Mouse (Mus musculus) stomach, embryonic 15.5 days (tissue): Measurements from ENCODE around the gene Cldn7. TPM values are rescaled to one million over a fixed set of nuclear protein-coding genes. Genes with fewer than 3 reads are reported as not detected.
"Not testable (repeated sequence)": the region's sequence is repeated elsewhere in the genome, so short reads cannot be mapped to it uniquely, and the experiment has no call there.

Experiments
- ATAC-seq: fragments of 200-750 bp; cut with Nextera tagmentation; 2 replicates; pipeline ENCODE4 v1.8.0; 2017; ENCODE audit warnings: low read depth, moderate number of reproducible peaks, moderate TSS enrichment; ENCODE audit not compliant: insufficient read depth, low FRiP score
- H3K27ac ChIP-seq: fragments of 300-500 bp; sonication (generic); 2 replicates; pipeline ENCODE4 v1.5.1; 2015; ENCODE audit warnings: mild to moderate bottlenecking, inconsistent platforms
- H3K27me3 ChIP-seq: fragments of 300-500 bp; sonication (generic); replicated peaks from 2 replicates; pipeline ENCODE4 v1.6.1; 2015; ENCODE audit warnings: inconsistent platforms
- H3K36me3 ChIP-seq: fragments of 300-500 bp; sonication (generic); 2 replicates; pipeline ENCODE4 v1.6.1; 2015; ENCODE audit warnings: inconsistent platforms
- H3K4me1 ChIP-seq: fragments of 300-500 bp; sonication (generic); 2 replicates; pipeline ENCODE4 v1.6.1; 2015; ENCODE audit warnings: inconsistent platforms
- H3K4me2 ChIP-seq: fragments of 300-500 bp; sonication (generic); 2 replicates; pipeline ENCODE4 v1.6.1; 2015; ENCODE audit warnings: mild to moderate bottlenecking, inconsistent platforms
- H3K4me3 ChIP-seq: fragments of 300-500 bp; sonication (generic); replicated peaks from 2 replicates; pipeline ENCODE4 v1.5.1; 2015; ENCODE audit warnings: inconsistent platforms
- H3K9ac ChIP-seq: fragments of 300-500 bp; sonication (generic); 2 replicates; pipeline ENCODE4 v1.6.1; 2015; ENCODE audit warnings: inconsistent platforms
- H3K9me3 ChIP-seq: fragments of 300-500 bp; sonication (generic); 2 replicates; pipeline ENCODE4 v1.6.1; 2016; ENCODE audit warnings: inconsistent platforms
- WGBS: fragments of 180-500 bp; shearing (Covaris S2); methylation state at CpG from one replicate; pipeline ENCODE4 v1.1.7; 2015; 5-methylcytosine and 5-hydroxymethylcytosine counted together
- polyA plus RNA-seq: library from polyadenylated mRNA; unstranded; fragments of >200 nt; fragmentation: Nextera tagmentation; extraction: Ambion mirVana; gene quantifications from 2 replicates; pipeline ENCODE4 v1.2.1, GENCODE M21; 2015

Cldn7 gene
- polyA plus RNA-seq, 1 experiment from 2014 or later, result 438 TPM

DNA sequence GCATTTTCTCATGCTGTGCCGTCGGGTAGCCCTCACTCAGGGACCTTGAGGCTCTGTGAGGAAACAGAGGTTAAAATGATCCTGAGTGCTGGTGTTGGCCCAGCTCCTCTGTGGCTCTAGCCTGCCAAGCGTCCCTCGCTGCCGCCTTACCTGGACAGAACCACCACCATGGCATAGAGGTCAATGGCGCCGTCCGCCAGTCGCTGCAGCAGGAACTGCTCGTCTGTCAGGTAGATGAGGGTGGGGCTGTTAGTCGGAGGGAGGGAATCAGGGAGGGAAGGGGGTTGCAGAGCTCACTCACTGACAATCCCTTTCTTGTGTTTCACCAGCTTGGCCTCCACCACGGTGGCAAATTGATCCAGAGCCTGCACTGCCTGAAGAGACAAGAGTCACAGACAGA is 46.0 kb downstream of the Cldn7 start:
- no peak overlapping the region for H3K9ac ChIP-seq
- no peak overlapping the region for H3K27ac ChIP-seq
- no peaks in the 10 kb centered on the region for H3K9me3 ChIP-seq
- no peak for ATAC-seq
- no peak overlapping the region for H3K4me3 ChIP-seq
- H3K4me1 ChIP-seq, result peaks cover 7% of the 10 kb centered on the region
- H3K4me2 ChIP-seq, result no peak overlapping the region
- WGBS, result 85% methylated on average over 12 of the region's 12 CpGs
- H3K36me3 ChIP-seq, result peaks cover 76% of the 10 kb centered on the region
- no peaks in the 10 kb centered on the region for H3K27me3 ChIP-seq

- no peaks in the 10 kb centered on the region for H3K9me3 ChIP-seq
- ATAC-seq, result no peak
- 89% methylated on average over 10 of the region's 10 CpGs for WGBS
Observed at GRCm38 (mm10) chr11:70010961-70011360, 46.4 kb downstream of the Cldn7 start.

GRCm38 (mm10) chr11:70012931-70013330 is 48.4 kb downstream of the Cldn7 start:
- Histone ChIP-seq H3K9ac (no peak overlapping the region), H3K36me3 (peaks cover 55% of the 10 kb centered on the region), H3K4me3 (no peak overlapping the region), H3K4me2 (no peak overlapping the region), H3K27ac (no peak overlapping the region), H3K27me3 (no peaks in the 10 kb centered on the region), H3K9me3 (no peaks in the 10 kb centered on the region), H3K4me1 (peaks cover 14% of the 10 kb centered on the region)
- WGBS, result 87% methylated on average over 9 of the region's 9 CpGs
- ATAC-seq, result no peak

More at GRCm38 (mm10) chr11:70010961-70011360, 46.4 kb downstream of the Cldn7 start:
- Histone ChIP-seq H3K27me3 (no peaks in the 10 kb centered on the region), H3K4me3 (no peak overlapping the region), H3K4me1 (peaks cover 7% of the 10 kb centered on the region), H3K36me3 (peaks cover 73% of the 10 kb centered on the region), H3K27ac (no peak overlapping the region), H3K4me2 (no peak overlapping the region), H3K9ac (no peak overlapping the region)

- H3K36me3 ChIP-seq, result peaks cover 50% of the 10 kb centered on the region
Observed at GRCm38 (mm10) chr11:70013408-70013807, 48.8 kb downstream of the Cldn7 start.

GRCm38 (mm10) chr11:70014051-70014450 is 49.5 kb downstream of the Cldn7 start:
- Histone ChIP-seq H3K4me2 (peak overlapping the region; percentile 74), H3K4me1 (peaks cover 19% of the 10 kb centered on the region), H3K27me3 (no peaks in the 10 kb centered on the region), H3K4me3 (peak overlapping the region; percentile 58; the same call in 1 of the 2 replicates), H3K9ac (no peak overlapping the region), H3K9me3 (no peaks in the 10 kb centered on the region), H3K36me3 (peaks cover 44% of the 10 kb centered on the region), H3K27ac (no peak overlapping the region)
- WGBS, result 68% methylated on average over 5 of the region's 5 CpGs
- no peak for ATAC-seq

More at GRCm38 (mm10) chr11:70013408-70013807, 48.8 kb downstream of the Cldn7 start:
- Histone ChIP-seq H3K4me1 (peaks cover 17% of the 10 kb centered on the region), H3K4me2 (no peak overlapping the region), H3K9ac (no peak overlapping the region), H3K4me3 (no peak overlapping the region), H3K27ac (no peak overlapping the region), H3K9me3 (no peaks in the 10 kb centered on the region), H3K27me3 (no peaks in the 10 kb centered on the region)
- WGBS, result 87% methylated on average over 3 of the region's 3 CpGs
- no peak for ATAC-seq

GRCm38 (mm10) chr11:70014880-70015558 is 50.4 kb downstream of the Cldn7 start, which contains the start of gene Acadvl:
Gene Acadvl (minus strand): TSS chr11:70015411.
- H3K9me3 ChIP-seq, result no peaks in the 10 kb centered on the region
- H3K36me3 ChIP-seq, result peaks cover 34% of the 10 kb centered on the region
- H3K4me1 ChIP-seq, result peaks cover 27% of the 10 kb centered on the region
- H3K9ac ChIP-seq, result peak within 1 kb of the TSS; percentile 24; the same call in 1 of the 2 replicates
- peak; percentile 79 for ATAC-seq
- under 1% methylated on average over 35 of the region's 35 CpGs for WGBS
- peak within 1 kb of the TSS; percentile 58 for H3K4me3 ChIP-seq
- no peaks in the 10 kb centered on the region for H3K27me3 ChIP-seq
- peak within 1 kb of the TSS; percentile 74 for H3K4me2 ChIP-seq
- H3K27ac ChIP-seq, result peak within 1 kb of the TSS; percentile 31; the same call in 1 of the 2 replicates

DNA sequence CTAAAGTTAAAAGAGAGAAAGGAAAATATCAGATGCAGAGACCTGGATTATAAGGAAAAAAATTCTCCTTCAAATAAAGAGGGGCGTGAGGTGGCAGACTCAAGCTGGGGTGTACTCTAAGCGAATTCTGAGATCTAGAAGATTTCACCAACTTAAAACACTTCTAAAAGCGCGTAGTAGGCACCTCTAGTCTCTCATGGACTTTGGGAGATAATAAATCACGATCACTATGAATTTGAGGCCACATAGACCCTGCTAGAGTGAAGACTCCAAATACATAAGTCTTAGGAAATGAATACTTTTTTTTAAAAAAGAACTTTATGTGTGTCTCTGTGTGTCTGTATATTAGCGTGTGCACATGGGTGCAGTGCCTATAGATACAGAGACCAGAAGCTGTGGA is 51.1 kb downstream of the Cldn7 start:
- no peaks in the 10 kb centered on the region for H3K9me3 ChIP-seq
- H3K27me3 ChIP-seq, result no peaks in the 10 kb centered on the region
- H3K4me3 ChIP-seq, result no peak overlapping the region
- peak overlapping the region; percentile 74 for H3K4me2 ChIP-seq
- no peak for ATAC-seq
- peaks cover 27% of the 10 kb centered on the region for H3K36me3 ChIP-seq
- H3K27ac ChIP-seq, result no peak overlapping the region
- H3K9ac ChIP-seq, result no peak overlapping the region
- WGBS, result 66% methylated on average over 6 of the region's 6 CpGs
- peaks cover 33% of the 10 kb centered on the region for H3K4me1 ChIP-seq

DNA sequence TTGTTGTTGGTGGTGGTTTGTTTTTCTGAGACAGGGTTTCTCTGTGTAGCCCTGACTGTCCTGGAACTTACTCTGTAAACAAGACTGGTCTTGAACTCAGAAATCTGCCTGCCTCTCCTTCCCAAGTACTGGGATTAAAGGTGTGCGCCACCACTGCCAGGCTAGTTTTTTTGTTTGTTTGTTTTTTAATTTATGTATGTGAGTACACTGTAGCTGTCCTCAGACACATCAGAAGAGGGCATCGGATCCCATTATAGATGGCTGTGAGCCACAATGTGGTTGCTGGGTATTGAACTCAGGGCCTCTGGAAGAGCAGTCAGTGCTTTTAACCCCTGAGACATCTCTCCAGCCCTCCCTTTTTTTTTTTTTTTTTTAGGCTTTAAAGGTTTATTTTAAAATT is 51.6 kb downstream of the Cldn7 start:
- Histone ChIP-seq H3K36me3 (peaks cover 22% of the 10 kb centered on the region), H3K4me1 (peaks cover 33% of the 10 kb centered on the region)
- 83% methylated on average over 2 of the region's 2 CpGs for WGBS
- H3K4me2 ChIP-seq, H3K27ac ChIP-seq, H3K27me3 ChIP-seq, ATAC-seq, H3K4me3 ChIP-seq, H3K9me3 ChIP-seq, H3K9ac ChIP-seq: not testable (repeated sequence)

DNA sequence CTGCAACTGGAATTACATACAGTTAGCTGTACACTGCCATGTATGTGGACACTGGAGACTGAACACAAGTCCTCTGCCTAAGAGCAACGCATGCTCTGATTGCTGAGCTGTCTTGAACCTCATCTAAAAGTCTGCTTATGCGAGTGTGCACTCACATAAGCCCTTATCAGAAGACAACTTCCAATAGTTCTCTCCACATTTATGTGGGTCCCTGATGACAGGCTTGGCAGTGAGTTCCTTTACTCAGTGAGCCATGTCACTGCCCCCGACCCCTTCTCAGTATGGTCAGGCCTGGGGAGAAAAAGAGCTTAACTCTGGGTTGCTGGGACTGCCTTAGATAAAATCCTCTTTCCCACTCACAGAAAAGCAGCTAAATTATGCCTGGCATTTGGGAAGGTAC is 52.1 kb downstream of the Cldn7 start, which contains the start of gene Dlg4:
Dlg4 (plus strand) TSS at position 274 of the 400 bp plus-strand sequence.
- Histone ChIP-seq H3K4me3 (no peak within 1 kb of the TSS), H3K4me1 (peaks cover 33% of the 10 kb centered on the region), H3K27me3 (no peaks in the 10 kb centered on the region), H3K9me3 (no peaks in the 10 kb centered on the region), H3K36me3 (peaks cover 17% of the 10 kb centered on the region), H3K9ac (no peak within 1 kb of the TSS), H3K27ac (0 out of 2 replicates have a peak within 1 kb of the TSS, but pooled peaks have one; percentile 54), H3K4me2 (peak within 1 kb of the TSS; percentile 76)
- no peak for ATAC-seq
- WGBS, result 60% methylated on average over 3 of the region's 3 CpGs

DNA sequence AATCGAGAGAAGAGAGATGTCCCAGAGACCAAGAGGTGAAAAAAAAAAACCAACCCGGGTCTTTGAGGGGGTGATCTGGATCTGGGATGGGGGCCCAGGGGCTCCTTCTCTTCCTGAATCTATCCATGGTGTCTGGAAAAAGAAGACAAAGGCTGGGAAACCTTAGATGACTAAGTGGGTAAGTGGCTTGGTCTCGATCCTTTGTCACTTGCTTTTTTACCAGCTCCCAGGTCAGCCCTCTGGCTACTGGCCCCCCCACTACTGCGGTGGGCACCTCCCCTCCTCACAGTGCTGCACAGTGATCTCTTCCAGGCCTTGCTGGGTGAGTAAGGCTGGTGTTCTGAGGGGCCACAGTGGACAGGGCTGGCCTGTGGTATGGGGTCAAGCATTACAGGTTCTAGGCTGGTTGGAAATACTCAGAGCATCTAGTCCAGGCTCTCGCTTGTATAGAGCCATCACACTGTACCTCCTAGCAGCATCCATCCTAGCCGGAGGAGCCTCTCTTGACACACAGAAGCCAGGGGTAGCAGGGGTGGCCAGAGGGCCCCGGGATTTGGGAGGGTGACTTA is 52.7 kb downstream of the Cldn7 start:
- Histone ChIP-seq H3K9ac (no peak overlapping the region), H3K9me3 (no peaks in the 10 kb centered on the region), H3K27ac (0 out of 2 replicates have a peak overlapping the region, but pooled peaks have one; percentile 54), H3K4me1 (peaks cover 33% of the 10 kb centered on the region), H3K36me3 (peaks cover 11% of the 10 kb centered on the region; the same call in 1 of the 2 replicates), H3K4me2 (peak overlapping the region; percentile 76), H3K4me3 (no peak overlapping the region), H3K27me3 (no peaks in the 10 kb centered on the region)
- 43% methylated on average over 7 of the region's 7 CpGs for WGBS
- ATAC-seq, result no peak
